Mouse (Mus musculus) left cerebral cortex, postnatal 25 days (tissue): ENCODE data around the gene Polr3c. TPM values are rescaled to one million over a fixed set of nuclear protein-coding genes. Genes with fewer than 3 reads are reported as not detected.
"Not testable (repeated sequence)": the region's sequence is repeated elsewhere in the genome, so short reads cannot be mapped to it uniquely, and the experiment has no call there.

ENCODE experiments used
- DNase-seq, 2 experiments: peaks; one replicate each; pipeline ENCODE4 v3.0.0; 2022; ENCODE audit warnings: low spot score in 2 of 2, mixed read lengths in 1 of 2
- intact Hi-C: fragments of 180-260 bp; cut with DNase I; formaldehyde crosslinking; loops from one replicate; pipeline ENCODE4 v1.15.1; 2025
- total RNA-seq, 2 experiments: library from RNA; stranded (reverse); gene quantifications; 2 replicates each; pipeline ENCODE4 v1.2.3; 2021

Polr3c gene
- total RNA-seq, 2 experiments from 2014 or later: 25.0 to 27.5 TPM

DNA sequence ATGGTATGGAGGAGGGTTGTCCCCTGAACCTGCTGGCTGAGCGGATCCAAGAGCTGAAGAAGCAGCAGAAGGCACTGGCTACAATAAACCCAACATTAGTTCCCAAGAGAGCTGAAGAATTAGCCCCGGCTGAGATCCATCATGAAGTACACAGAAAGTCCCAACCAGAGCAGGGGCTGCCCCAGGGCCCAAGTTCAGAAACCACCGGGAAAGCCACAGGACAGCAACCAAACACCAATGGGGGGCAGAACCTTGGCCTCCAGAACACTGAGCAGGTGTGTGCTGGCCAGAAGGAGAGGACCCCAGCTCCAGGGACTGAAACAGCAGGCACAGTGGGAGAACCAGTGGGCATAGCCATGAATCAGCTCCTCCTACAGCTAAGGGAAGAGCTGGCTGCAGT is 43.9 kb downstream of the Polr3c start:
- intact Hi-C loops: no loop called here
- DNase-seq: no peak

GRCm38 (mm10) chr3:96680269-96680956 is 47.0 kb downstream of the Polr3c start:
- intact Hi-C loops: no loop called here
- no peak for DNase-seq

DNA sequence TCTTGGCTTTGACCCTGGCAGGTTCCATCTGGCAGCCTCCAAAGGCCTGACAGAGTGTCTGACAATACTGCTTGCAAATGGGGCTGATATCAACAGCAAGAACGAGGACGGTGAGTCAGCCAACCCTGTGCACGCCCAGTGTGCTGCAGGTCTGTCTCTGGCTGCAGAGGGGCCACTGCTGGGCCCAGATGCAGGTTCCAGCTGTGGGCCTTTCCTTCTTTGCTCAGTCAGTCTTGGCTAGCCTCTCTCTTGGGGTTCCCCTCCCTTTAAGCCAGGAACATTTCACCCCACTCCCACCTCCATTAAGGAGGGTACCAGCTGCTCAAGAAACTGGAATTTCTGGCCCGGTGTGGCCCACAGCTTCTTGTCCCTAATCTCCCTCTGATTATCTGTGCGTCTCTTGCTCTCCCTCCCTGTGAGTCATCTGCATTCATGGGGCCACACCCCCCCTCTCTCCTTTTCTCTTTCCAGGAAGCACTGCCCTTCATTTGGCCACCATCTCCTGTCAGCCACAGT is 48.2 kb downstream of the Polr3c start:
- DNase-seq: no peak
- intact Hi-C loops: no loop called here

- intact Hi-C loops: no loop called here
- no peak for DNase-seq
Observed at GRCm38 (mm10) chr3:96678456-96678855, 49.0 kb downstream of the Polr3c start.

- DNase-seq: no peak
- intact Hi-C loops: no loop called here
Observed at GRCm38 (mm10) chr3:96675690-96676089, 51.7 kb downstream of the Polr3c start.

- no peak for DNase-seq
- intact Hi-C loops: no loop called here
Observed at GRCm38 (mm10) chr3:96675171-96675570, 52.3 kb downstream of the Polr3c start.

DNA sequence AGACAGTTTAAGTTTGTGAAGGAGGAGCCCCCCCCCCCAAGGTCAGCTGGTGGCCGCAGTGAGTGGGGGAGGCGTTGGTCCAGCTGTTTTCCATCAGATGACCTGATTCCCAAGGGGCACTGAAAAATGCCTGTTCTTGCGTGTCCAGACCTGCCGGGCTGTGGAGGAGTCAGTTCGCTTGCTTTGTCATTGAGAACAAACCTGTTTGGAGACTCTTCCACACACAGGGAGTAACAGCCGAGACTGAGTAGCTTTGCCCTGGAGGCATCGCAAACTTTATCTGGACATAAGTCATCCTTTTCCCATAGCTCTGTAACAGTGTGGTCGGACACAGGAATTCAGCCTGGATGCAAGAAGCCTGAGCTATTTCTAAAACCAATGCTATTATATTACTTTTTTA is 53.0 kb downstream of the Polr3c start:
- intact Hi-C loops: no loop called here
- DNase-seq: no peak

DNA sequence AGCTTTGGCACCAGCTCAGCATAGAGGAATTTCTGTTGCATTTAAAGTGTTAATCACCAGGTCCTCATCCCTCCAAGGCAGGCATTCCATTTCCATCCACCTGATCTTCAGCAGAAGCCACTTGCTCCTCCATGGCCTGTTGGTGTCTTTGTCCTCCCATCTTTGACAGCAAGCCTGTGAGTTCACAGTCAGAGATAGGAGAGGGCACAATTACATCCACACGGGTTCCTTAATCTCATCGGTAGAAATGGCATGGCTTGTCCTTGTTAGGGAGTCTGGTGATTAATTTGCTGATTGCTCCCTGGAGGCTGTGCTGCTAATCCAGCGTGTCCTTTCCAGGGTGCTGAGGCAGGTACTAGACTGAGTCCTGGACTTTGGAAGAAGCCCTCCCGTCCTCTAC is 53.9 kb downstream of the Polr3c start:
- DNase-seq: no peak
- intact Hi-C loops: no loop called here

GRCm38 (mm10) chr3:96671519-96671918 is 55.9 kb downstream of the Polr3c start:
- intact Hi-C loops: no loop called here
- no peak for DNase-seq

DNA sequence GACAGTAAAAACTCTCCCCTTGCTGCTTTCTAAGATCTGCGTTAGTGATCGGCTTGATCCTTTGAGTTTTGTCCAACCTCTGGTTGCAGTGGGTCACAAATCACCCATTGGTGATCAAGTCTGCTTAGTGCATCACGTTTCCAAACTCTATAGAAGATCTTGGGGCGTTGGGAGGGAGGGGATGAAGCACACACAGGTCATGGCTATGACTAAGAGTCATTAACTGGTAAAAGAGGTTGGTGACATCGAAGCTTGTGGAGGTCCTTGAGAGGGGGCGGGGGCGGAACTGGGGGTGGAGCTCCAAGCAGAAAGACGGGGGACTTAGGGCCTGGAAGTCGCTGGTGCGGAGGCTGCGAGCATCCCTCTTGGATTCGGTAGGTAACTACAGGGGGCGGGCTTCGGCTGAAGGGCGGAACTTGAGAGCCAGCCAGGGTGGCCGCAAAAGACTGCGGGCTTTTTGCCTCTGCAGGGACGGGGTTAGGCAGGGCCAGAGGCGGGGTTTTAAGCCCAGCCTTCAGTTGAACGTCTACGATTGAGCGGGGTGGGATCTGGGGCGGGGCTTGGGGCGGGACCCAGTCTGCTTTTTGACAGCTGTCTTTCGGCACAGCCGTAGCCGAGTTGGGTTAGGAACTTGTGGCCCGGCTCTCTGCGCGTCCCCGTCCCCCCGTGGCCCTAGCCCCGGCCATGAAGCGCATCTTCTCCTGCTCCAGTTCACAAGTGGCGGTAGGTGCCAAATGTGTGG is 57.5 kb downstream of the Polr3c start, which contains the start of gene Ankrd35:
TSS of gene Ankrd35 (plus strand) at position 405 of the 742 bp plus-strand sequence.
- DNase-seq: peak; percentile 60 to 73
- intact Hi-C loops: no loop called here

- intact Hi-C loops: no loop called here
- DNase-seq: no peak
Observed at GRCm38 (mm10) chr3:96668424-96669067, 58.9 kb downstream of the Polr3c start.

DNA sequence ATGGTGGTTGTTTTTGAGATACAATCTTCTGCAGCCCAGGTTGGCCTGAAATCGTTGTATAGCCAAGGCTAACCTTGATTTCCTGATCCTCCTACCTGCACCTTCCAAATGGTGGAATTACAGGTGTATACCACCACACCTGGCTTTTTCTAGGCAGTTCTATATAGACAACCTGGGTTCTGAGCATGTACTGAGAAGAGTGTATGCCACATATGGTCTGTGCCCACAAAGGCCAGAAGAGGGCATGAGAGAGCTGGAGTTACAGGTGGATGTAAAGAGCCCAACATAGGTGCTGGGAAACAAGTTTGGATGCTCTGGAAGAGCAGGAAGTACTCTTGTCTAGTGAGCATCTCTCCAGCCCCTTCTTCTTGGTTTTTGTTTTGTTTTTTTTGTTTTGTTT is 60.1 kb downstream of the Polr3c start:
- DNase-seq: no peak
- intact Hi-C loops: no loop called here

DNA sequence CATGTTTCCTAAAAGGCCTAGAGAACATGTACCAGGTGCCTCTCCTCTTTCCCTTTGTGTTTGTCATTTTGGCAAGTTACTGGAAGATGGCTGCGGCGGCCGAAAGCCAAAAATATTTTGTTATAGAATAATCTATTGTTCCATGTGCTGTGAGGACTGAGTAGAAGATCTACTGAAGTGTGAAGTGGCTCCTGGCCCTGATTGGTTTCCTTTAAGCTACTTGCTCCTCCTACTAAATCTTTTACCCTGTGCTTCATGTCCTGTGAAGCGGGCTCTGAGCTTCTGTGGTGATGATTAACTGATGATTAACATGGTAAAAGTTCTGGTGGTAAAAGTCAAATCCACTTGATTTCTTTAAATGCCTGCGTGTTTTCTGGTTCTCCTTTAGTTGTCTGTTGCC is 60.5 kb downstream of the Polr3c start:
- intact Hi-C loops: no loop called here

DNA sequence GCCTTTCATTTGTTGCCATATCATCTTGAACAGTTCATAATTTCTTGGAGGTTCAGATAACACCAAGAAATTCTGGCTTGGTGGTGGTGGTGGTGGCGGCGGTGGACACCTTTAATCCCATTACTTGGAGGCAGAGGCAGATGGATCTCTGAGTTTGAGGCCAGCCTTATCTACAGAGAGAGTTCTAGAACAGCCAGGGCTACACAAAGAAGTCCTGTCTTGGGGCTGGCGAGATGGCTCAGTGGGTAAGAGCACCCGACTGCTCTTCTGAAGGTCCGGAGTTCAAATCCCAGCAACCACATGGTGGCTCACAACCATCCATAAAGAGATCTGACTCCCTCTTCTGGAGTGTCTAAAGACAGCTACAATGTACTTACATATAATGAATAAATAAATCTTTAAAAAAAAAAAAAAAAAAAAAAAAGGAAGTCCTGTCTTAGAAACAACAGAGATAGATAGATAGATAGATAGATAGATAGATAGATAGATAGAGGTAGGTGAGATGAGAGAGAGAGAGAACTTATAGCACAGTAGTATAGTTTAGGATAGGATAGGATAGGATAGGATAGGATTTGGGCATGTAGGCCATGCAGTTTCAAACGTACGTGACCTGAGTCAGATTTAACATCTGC is 61.6 kb downstream of the Polr3c start:
- DNase-seq, intact Hi-C loops: not testable (repeated sequence)

More for the DNA sequence above, 60.5 kb downstream of the Polr3c start:
- DNase-seq: no peak

DNA sequence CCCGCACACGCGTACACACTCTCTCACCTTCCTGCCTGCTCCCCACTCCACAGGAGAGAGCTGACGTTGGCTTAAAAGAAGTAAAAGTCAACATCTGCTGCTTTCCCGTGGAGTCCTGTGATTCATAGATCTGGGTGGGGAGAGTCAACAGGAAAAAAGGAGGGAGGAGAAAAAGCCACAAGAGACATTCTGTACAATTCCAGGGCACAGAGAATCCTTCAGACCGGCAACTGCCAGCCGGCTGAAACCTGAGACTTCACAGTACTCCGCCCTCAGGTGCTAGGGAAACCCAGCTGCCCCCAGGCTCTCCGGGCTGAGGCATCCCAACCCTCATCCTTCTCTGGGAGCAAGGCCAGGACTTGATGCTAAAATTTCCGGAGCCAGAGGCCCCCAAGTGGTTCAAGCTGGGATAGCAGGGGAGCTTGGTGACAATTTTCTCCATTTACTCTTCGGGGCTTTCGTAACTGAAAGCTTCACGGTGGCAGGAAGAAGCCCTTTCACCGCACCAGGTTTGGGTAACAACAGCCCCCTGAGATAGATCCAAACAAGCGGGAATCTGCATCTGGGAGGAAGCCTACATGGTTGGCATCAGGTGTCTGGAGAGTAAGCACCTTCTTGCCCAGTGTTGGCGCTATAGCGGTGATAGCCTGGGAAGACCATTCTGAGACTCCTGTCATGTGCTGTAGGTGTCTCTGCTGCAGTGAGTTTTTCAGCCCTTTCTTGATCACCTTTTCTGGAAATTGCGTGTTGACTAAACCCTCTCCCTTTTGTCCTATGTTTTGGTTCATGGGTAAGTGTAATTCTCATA is 63.8 kb downstream of the Polr3c start:
- DNase-seq: peak; percentile 87 to 94
- intact Hi-C loops: loop anchor here (1.0 kb wide), 1 partner anchor 83 kb away; no protein-coding TSS in a partner anchor

DNA sequence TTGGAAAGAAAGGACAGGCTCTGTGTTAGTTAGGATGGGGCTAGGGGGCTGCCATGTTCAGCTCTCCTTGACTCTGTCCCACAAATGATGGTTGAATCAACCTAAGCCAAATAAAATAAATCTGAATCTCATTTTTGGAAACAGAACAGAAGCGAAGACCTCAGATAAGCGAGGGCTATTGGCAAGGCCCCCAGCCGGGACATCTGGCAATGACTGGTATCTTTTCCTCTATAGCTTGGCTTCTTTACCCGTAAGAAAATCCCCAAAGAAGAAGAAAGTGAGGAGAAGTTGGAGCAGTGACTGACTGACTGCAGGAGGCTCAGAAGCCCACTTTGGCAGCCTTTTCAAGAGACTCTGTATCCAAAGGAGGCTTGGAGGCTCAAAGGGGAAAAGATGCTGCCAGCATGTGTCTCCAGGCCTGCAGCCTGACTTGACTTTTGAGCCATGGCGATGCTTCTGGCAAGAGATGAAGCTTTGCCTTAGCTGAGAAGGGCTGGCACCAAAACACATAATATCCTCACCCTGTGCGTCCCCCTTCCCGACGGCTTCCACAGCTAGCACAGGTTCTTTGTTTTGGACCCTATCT is 64.6 kb downstream of the Polr3c start:
- intact Hi-C loops: loop anchor here (1.0 kb wide), 1 partner anchor 83 kb away; no protein-coding TSS in a partner anchor
- peak in 1 of 2 experiments; percentile 20 for DNase-seq
